Mouse (Mus musculus): ENCODE measurements around the gene Phf5a. TPM values are rescaled to one million over a fixed set of nuclear protein-coding genes. Genes with fewer than 3 reads are reported as not detected.

Gene Phf5a
- polyA plus RNA-seq, 1 experiment from 2014 or later = 159 TPM

DNA sequence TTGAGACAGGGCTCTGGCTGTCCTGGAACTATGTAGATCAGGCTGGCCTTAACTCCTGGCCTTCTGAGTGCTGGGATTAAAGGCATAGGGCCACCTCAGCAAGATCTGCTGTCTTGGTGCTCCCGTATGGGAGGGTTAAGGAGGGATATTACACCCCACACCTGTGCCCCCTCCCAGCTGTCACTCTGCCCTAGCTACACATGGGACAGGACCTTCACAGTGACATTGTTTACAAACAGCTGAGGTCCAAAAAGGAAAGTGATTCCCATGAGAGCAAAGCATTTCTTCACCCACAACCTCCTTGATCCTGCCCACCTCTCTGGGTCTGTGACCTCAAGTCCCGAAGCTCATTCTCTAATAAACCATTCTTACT lies 42.5 kb downstream of the Phf5a start:
- no peaks in the 10 kb centered on the region for H3K9me3 ChIP-seq (replicated peaks)
- no peak overlapping the region for H3K27ac ChIP-seq
- H3K36me3 ChIP-seq (ENCODE audit: poor library complexity, severe bottlenecking) = peaks cover 42% of the 10 kb centered on the region

DNA sequence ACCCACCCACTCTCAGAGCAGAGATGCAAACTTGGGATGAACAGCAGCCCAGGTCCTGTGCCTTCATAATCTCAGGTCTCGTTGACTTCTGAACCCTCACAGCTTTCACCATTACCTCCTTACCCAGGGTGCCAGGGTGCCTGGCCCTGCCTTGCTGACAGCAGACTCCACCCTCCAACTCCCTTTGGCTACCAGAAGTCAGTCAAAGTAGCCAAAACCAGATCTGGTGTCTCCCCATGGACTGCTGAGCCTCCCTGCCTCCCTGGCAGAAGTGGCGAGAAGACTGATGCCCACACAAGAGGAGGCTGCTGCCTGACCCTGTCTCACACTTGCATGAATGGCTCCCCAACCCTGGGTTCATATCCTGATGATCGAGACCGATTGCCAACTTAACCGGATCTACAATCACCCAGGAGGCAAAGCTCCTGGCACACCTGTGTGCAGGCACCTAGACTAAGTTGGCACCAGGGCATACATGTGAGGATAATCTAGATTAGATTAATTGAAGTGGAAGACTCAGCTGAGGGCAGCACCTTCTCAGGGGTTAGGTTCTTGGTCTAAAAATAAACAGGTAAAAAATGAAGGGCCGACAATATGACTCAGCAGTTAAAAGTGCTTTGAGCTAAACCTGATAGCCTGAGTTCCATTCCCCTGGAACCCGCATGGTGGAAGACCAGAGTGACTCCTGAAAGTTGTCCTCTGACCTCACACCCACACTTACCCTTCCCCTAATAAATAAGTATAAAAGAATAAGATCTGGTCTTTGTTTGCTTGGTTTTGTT lies 43.1 kb downstream of the Phf5a start:
- Histone ChIP-seq H3K36me3 (ENCODE audit: poor library complexity, severe bottlenecking) (peaks cover 48% of the 10 kb centered on the region), H3K4me3 (no peak overlapping the region), H3K4me1 (peaks cover 12% of the 10 kb centered on the region; the same call in 1 of the 2 replicates), H3K4me2 (no peak overlapping the region), H3K9me3 (replicated peaks) (no peaks in the 10 kb centered on the region), H3K27ac (no peak overlapping the region), H3K9ac (no peak overlapping the region), H3K27me3 (no peaks in the 10 kb centered on the region)
- WGBS = 89% methylated on average over 7 of the region's 7 CpGs
- no peak for ATAC-seq

More for the DNA sequence above, 42.5 kb downstream of the Phf5a start:
- WGBS = 67% methylated on average over 2 of the region's 2 CpGs
- Histone ChIP-seq H3K4me2 (no peak overlapping the region), H3K9ac (no peak overlapping the region), H3K4me1 (peaks cover 12% of the 10 kb centered on the region; the same call in 1 of the 2 replicates), H3K4me3 (no peak overlapping the region), H3K27me3 (no peaks in the 10 kb centered on the region)
- no peak for ATAC-seq

DNA sequence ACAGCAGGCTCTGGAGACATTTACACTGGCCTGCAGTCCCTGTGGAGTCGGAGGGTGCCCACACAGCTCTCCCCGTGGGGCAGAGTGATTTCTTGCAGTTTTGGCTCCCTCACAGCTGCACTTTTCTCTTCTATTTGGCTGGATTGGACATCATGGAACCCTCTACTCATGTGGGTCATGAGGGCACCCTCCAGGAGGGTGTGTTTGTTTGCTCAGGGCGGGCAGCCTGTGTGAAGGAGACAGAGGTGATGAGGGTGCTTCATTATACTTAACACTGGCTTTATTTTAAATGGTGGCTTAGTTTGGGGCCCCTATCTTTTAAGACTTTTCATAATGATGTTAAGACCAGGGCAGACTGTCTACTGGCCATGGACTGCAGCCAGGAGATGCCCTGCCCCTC lies 46.9 kb downstream of the Phf5a start:
- Histone ChIP-seq H3K27ac (no peak overlapping the region), H3K27me3 (no peaks in the 10 kb centered on the region), H3K9ac (no peak overlapping the region), H3K4me1 (no peaks in the 10 kb centered on the region), H3K4me3 (no peak overlapping the region), H3K36me3 (ENCODE audit: poor library complexity, severe bottlenecking) (peaks cover 81% of the 10 kb centered on the region), H3K9me3 (replicated peaks) (no peaks in the 10 kb centered on the region), H3K4me2 (no peak overlapping the region)
- 84% methylated on average over 3 of the region's 3 CpGs for WGBS
- no peak for ATAC-seq

DNA sequence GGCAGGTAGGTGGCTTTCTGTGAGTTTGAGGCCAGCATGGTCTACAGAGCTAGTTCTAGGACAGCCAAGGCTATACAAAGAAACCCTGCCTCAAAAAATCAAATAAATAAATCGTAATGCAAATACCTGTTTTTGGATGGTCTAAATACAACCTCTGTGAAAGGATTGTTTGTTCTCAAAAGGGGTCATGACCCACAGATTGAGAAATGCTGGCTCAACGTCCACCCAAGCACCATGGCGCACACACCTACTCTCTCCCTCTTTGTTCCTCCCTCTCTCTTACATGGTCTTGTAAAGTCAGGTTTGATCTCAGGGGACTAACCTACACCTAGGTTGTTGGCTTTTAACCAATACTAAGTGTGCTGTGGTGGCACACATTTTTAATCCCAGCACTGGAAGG lies 49.1 kb downstream of the Phf5a start:
- Histone ChIP-seq H3K36me3 (ENCODE audit: poor library complexity, severe bottlenecking) (peaks cover 93% of the 10 kb centered on the region), H3K9ac (no peak overlapping the region), H3K4me1 (no peaks in the 10 kb centered on the region), H3K4me2 (no peak overlapping the region), H3K27ac (no peak overlapping the region), H3K9me3 (replicated peaks) (no peaks in the 10 kb centered on the region), H3K4me3 (no peak overlapping the region), H3K27me3 (no peaks in the 10 kb centered on the region)
- WGBS = 89% methylated on average over 3 of the region's 3 CpGs
- no peak for ATAC-seq

DNA sequence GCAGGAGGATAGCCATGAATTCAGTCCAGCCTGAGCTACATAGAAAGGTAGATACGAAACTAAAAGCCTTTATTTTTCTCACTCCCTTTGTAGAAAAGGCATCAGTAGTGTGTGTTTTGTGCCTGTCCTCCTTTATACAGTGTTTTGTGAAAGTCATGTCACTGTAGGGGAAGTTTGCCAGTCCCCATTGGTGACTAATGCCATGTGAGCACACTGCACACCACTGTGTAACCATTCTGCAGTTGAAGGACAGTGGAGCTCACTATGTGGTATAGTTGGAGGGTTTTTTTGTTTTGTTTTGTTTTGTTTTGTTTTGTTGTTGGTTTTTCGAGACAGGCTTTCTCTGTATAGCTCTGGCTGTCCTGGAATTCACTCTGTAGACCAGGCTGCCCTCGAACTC lies 53.3 kb downstream of the Phf5a start:
- WGBS = 86% methylated on average over 3 of the region's 3 CpGs
- no peak overlapping the region for H3K4me2 ChIP-seq
- no peaks in the 10 kb centered on the region for H3K27me3 ChIP-seq
- no peak overlapping the region for H3K4me3 ChIP-seq
- H3K9ac ChIP-seq = no peak overlapping the region
- H3K9me3 ChIP-seq (replicated peaks) = no peaks in the 10 kb centered on the region
- H3K27ac ChIP-seq = no peak overlapping the region
- H3K4me1 ChIP-seq = peaks cover 6% of the 10 kb centered on the region; the same call in 1 of the 2 replicates
- ATAC-seq = no peak
- peaks cover 79% of the 10 kb centered on the region for H3K36me3 ChIP-seq (ENCODE audit: poor library complexity, severe bottlenecking)

DNA sequence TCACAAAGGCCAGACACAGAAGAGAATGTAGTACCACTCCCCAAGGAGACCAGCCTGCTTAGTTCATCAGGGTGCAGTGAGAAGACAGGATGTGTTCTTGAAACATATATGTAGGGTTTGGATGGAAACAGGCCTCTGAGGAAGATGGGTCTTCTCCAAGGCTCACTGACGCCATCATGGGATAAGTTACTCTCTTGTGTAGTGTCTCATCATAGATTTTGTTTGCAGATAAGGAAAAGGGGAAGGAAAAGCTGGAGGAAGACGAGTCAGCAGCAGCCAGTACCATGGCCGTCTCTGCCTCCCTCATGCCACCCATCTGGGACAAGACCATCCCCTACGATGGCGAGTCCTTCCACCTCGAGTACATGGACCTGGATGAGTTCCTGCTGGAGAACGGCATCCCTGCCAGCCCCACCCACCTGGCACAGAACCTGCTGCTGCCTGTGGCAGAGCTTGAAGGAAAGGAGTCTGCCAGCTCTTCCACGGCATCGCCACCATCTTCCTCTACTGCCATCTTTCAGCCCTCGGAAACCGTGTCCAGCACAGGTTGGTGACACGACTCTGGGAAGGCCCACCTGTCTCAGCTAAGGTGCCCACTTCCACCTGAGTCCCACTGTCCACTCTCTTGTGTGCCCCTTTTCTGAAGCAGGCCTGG lies 56.9 kb downstream of the Phf5a start:
- Histone ChIP-seq H3K4me2 (no peak overlapping the region), H3K27me3 (no peaks in the 10 kb centered on the region), H3K4me3 (no peak overlapping the region), H3K27ac (no peak overlapping the region), H3K9me3 (replicated peaks) (no peaks in the 10 kb centered on the region), H3K9ac (no peak overlapping the region), H3K4me1 (peaks cover 29% of the 10 kb centered on the region), H3K36me3 (ENCODE audit: poor library complexity, severe bottlenecking) (peaks cover 48% of the 10 kb centered on the region)
- ATAC-seq = no peak
- WGBS = 88% methylated on average over 12 of the region's 12 CpGs

Other genes starting within 250 kb of the Phf5a start
- 30.9 and 33.8 TPM in 2 replicates for gene L3mbtl2, start 208.0 kb downstream of the Phf5a start, polyA plus RNA-seq (2015; fragmentation: Nextera tagmentation; extraction: Ambion mirVana)
- 7.4 and 7.7 TPM in 2 replicates for gene Chadl, start 174.6 kb downstream of the Phf5a start, polyA plus RNA-seq (2015; fragmentation: Nextera tagmentation; extraction: Ambion mirVana)
- 41.5 and 44.3 TPM in 2 replicates for gene Zc3h7b, start 126.9 kb downstream of the Phf5a start, polyA plus RNA-seq (2015; fragmentation: Nextera tagmentation; extraction: Ambion mirVana)
- 141 and 160 TPM in 2 replicates for gene Rangap1, start 126.4 kb downstream of the Phf5a start, polyA plus RNA-seq (2015; fragmentation: Nextera tagmentation; extraction: Ambion mirVana)
- gene Tef, start 69.5 kb downstream of the Phf5a start, polyA plus RNA-seq (2015; fragmentation: Nextera tagmentation; extraction: Ambion mirVana) = 24.2 and 24.9 TPM in 2 replicates
- gene Tob2, start 13.1 kb downstream of the Phf5a start, polyA plus RNA-seq (2015; fragmentation: Nextera tagmentation; extraction: Ambion mirVana) = 19.1 and 21.7 TPM in 2 replicates
- 202 and 211 TPM in 2 replicates for gene Aco2, start 398 bp upstream of the Phf5a start, polyA plus RNA-seq (2015; fragmentation: Nextera tagmentation; extraction: Ambion mirVana)
- 85.7 and 86.0 TPM in 2 replicates for gene Polr3h, start 54.3 kb upstream of the Phf5a start, polyA plus RNA-seq (2015; fragmentation: Nextera tagmentation; extraction: Ambion mirVana)
- gene Csdc2, start 64.8 kb upstream of the Phf5a start, polyA plus RNA-seq (2015; fragmentation: Nextera tagmentation; extraction: Ambion mirVana) = 60.6 and 74.9 TPM in 2 replicates
- gene Pmm1, start 89.0 kb upstream of the Phf5a start, polyA plus RNA-seq (2015; fragmentation: Nextera tagmentation; extraction: Ambion mirVana) = 62.2 and 62.5 TPM in 2 replicates
- not detected in 2 replicates for gene 1700029P11Rik, start 108.6 kb upstream of the Phf5a start, polyA plus RNA-seq (2015; fragmentation: Nextera tagmentation; extraction: Ambion mirVana)
- gene Xrcc6, start 115.9 kb upstream of the Phf5a start, polyA plus RNA-seq (2015; fragmentation: Nextera tagmentation; extraction: Ambion mirVana) = 59.9 and 65.3 TPM in 2 replicates
- gene Desi1, start 162.0 kb upstream of the Phf5a start, polyA plus RNA-seq (2015; fragmentation: Nextera tagmentation; extraction: Ambion mirVana) = 36.7 and 38.4 TPM in 2 replicates
- 270 and 290 TPM in 2 replicates for gene Snu13, start 175.7 kb upstream of the Phf5a start, polyA plus RNA-seq (2015; fragmentation: Nextera tagmentation; extraction: Ambion mirVana)
- not detected in 2 replicates for gene 4930407I10Rik, start 187.2 kb upstream of the Phf5a start, polyA plus RNA-seq (2015; fragmentation: Nextera tagmentation; extraction: Ambion mirVana)
- 0.04 and 0.14 TPM in 2 replicates for gene Mei1, start 198.1 kb upstream of the Phf5a start, polyA plus RNA-seq (2015; fragmentation: Nextera tagmentation; extraction: Ambion mirVana)

All from forebrain, embryonic 13.5 days (tissue).